Mouse (Mus musculus): Measurements from ENCODE around the gene Pcyt1a. TPM values are rescaled to one million over a fixed set of nuclear protein-coding genes. Genes with fewer than 3 reads are reported as not detected.

The Pcyt1a gene
- total RNA-seq, 4 experiments from 2014 or later = 33.8 to 40.1 (median 35.6) TPM

DNA sequence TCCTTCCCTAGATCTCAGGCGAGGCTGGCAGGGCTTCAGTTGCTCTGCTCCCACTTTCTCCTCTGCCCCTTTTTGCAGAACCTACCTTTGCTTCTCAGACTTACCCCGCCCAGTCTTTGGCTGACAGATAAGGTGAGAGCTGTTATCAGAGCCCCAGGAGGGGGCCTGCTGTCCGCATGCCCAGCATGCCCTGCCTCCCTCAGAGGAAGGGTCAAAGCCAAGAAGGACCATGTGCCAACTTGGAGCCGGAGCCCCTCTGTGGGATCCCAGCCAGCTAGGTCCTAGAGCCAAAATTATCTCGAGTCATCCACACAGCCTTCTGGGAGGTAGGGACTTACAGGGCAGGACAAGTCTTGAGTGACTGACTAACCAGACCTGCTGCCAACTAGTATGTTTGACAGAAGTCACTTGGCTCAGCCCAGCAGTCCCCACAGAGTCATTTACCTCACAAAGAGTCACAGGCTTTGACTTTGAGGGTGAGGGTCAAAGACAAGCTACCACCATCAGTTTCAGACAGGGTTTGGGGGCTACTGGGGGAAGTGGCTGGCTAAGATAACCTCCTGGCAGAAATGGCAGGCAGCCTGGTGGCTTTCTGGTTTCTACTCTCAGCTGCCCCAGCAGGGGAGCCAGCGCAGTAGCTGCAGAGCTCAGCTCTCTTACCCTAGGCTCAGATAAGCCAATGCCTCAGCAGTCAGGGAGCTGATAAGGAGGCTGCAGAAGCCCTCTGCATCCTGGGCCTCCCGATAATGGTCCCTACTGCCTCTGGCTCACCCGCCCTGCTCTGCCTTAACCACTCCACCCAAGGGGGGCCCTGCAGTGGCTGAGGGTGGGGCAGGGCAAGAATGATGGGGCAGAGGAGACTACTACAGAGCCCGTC is 78.6 kb downstream of the Pcyt1a start:
- no peak for DNase-seq (ENCODE audit: low spot score in 2 of 2)

DNA sequence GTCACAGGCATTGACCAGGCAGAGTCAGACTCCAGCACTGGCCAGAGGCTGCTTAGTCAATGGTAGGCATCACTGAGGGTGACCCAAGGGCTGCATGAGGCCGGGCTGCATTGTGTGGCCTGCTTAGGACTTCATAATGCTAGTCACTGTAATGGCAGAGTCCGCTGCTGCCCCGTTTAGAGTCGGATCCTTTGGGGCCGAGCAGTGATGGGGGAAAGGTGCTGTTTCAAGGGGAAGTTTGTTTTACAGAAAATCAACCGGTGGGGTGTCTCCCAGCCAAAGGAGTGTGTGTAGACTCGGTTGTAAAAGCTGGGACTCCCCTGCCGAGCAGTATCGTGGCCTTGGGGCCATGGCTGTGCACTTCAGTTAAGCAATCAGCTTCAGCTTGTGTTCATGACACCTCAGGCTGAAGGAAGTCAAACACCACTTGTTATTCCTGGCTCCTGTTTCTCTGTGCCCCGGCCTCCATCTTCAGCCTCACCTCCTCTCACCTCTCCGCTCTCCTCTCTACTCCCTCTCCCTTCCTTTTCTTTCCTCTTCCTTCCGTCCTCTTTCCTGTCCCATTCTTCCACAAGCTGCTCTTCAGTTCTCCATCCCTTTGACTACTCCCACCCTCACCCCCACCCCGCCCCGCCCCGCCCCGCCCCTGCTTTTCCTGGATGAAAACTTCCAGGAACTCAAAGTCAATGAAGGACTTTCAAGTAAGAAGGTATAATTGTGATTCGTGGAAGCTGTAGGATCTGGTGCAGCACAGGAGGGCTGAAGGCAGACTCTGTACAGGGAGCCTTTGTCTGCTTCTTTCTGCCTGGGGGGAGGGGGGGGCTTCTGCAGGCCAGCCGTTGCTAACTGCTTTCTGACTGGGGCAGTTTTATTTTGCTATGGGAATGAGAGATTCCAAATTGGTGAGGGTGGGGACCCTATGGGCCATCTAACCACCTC is 79.9 kb downstream of the Pcyt1a start:
- no peak for DNase-seq (ENCODE audit: low spot score in 2 of 2)

DNA sequence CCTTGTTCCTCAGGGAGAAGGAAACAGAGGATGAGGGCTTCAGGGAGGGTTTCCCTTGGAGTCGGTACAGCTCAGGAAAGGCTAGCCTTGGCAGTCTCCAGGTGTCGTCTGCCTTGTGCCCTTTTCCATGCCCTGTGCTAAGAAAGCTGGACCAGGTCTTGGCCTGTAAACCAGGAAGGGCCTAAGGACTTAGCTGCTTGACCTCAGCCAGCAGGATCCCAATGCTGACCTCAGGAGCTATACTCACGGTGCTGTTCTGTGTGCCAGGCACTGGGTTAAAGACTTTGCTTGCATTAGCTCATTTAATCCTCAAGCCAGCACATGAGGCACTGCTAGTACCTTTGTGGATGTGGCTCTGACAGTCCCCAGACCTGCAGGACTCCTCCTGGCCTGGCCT is 80.6 kb downstream of the Pcyt1a start:
- no peak for DNase-seq (ENCODE audit: low spot score in 2 of 2)

DNA sequence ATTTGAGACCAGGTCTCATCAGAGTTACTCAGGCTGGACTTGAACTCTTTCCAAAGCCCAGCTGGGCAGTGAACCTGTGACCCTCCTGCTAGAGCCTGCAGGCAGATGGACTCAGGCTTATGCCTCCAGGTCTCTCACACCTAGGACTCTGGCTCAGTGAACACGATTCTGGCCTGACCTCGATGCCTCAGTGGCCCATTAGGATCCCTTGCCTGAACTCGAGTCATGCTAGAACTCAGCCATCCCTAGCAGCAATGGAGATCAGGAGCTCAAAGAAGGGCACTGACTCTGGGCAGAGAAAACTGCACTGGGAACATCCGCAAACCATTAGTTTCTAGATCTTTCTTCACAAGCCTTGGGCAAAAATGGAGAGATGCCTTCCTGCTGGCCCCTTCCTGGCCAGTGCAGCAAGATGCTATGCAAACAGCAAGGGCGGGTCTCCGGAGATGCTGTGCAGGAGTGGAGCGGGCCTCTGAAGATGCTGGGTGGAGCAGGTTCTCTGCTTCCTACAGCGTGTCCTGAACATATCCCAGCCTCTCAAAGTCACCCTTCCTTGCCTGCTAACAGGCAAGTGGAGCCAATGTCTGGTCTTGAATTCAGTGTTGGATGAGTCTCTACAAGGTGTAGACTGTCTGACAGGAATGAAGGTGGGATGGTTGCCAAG is 81.2 kb downstream of the Pcyt1a start:
- no peak for DNase-seq (ENCODE audit: low spot score in 2 of 2)

DNA sequence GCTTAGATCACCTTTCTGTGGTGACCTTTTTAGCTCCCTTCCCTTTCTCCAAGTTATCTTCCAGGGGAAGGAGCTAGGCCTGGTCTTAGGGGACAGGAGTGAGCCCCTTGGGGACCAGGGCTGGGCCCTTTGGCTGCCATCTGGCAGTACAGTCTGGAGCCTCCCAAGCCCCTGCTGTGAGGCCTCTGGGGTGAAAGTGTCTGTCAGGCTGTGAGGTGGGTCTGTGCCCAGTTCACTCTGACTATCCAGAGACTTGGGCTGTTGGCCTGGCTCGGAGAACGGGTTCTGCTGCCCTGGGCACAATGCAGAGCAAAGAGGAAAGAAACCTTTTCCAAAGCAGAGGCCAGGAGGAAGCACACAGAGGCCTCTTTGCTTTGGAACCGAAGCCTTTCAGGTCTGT is 82.2 kb downstream of the Pcyt1a start:
- no peak for DNase-seq (ENCODE audit: low spot score in 2 of 2)

DNA sequence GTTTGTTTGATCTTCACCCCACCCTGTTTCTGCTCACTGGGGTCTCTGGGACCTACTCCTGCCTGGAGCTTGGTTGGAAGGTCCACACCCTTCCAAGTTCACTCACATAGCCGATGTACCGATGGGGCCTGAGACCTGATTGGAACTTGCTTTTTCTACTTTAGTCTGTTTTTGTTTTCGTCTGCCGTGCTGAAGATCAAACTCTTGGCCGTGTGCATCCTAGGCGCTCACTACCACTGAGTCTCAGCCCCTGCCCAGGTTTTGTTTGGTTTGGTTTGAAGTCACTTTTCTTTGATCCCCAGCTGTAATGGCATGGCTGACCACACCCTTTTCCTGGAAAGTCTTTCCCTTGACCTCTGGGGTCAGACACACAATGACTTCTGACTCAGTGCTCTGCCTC is 82.7 kb downstream of the Pcyt1a start:
- no peak for DNase-seq (ENCODE audit: low spot score in 2 of 2)

DNA sequence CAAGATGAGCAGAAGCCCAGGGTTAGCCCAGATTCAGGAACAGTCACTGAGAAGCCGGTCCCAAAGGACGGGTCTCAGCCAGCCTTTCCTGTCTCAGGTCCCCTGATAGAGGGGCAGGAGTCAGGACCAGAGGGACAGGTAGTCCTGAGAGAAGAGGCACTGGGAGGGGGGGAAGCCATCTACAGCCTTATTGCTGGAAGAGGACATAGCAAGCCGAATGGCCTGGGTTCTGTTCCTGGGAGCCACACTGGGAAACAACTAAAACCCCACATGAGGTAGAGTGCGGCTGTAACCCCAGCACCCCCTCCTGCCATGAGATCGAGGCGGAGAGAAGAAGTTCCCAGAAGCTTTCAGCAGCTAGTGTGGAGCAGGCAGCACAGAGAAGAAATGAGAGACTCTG is 83.2 kb downstream of the Pcyt1a start:
- no peak for DNase-seq (ENCODE audit: low spot score in 2 of 2)

DNA sequence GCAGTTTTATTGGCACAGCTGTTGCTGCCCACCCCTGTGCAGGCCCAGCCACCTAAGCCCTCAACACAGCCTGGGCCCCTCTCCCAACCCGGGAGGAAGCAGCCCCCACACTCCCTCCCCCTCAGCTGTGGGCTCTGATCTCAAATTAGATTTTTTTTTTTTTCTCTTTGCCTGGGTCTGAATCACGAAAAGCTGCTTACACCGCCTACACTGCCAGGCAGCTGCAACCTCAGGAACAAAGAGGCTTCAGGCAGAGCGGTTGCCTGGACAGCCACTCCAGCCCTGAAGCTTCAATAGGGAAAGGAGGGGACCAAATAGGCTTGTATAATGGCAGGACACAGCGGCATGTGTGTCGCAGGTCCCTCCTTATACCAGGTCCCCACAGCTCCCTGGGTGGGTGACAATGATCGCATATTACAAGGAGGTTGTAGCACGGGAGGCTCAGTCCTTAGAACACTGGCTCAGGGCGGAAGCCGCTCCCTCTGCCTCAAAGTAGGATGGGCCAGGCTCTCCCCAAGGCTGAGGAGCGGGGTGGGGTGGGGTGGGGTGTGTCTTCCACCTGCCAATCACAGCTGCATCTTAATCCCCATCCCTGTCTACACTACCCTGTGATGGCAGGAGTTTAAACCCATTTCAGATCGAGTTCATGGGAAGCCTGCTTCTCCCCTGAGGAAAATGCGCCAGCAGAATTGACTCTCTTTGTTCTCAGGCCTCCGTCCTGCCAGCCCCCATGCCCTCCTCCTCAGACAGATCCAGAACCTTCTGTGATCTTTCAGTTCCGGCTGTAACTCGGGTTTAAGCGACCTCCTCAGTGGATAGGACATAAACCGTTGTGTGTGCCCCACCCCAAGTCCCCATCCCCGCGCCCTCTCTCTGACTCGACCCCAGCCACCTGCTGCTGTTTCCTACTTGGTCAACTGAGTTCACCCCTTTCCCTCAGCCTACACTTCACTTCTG is 85.6 kb downstream of the Pcyt1a start:
- peak; percentile 75 to 80 for DNase-seq (ENCODE audit: low spot score in 2 of 2)

DNA sequence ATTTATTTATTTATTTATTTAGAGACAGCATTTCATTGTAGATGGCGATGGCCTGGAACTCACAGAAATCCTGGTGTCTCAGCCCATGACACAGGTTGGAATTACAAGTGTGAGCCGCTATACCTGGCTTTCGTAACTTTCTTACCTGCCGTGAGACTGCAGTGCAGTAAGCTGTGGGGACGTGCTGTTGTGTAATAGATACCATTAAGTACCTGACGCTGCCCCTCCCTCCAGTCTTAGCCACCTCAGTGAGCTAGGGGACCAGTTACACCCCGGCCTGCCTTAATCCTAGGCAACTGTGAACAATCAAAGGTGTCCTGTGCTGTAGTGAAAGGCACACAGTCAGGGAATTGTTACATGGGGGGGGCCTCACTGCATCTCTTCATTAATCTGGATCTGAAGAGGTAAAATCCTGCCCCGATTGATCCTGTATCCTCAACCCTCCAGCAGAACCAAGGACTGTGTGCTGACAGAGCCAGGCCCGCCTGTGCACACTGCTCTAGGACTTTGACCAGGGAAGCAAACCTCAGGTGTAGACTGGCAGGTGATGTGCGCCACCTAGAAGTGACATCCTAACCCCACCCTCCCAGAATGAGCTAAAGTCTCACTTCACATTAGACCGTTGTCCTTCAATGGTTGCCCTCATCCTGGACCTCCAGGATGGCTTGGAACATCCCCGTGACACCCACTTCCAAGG is 87.2 kb downstream of the Pcyt1a start:
- DNase-seq (ENCODE audit: low spot score in 2 of 2) = no peak

DNA sequence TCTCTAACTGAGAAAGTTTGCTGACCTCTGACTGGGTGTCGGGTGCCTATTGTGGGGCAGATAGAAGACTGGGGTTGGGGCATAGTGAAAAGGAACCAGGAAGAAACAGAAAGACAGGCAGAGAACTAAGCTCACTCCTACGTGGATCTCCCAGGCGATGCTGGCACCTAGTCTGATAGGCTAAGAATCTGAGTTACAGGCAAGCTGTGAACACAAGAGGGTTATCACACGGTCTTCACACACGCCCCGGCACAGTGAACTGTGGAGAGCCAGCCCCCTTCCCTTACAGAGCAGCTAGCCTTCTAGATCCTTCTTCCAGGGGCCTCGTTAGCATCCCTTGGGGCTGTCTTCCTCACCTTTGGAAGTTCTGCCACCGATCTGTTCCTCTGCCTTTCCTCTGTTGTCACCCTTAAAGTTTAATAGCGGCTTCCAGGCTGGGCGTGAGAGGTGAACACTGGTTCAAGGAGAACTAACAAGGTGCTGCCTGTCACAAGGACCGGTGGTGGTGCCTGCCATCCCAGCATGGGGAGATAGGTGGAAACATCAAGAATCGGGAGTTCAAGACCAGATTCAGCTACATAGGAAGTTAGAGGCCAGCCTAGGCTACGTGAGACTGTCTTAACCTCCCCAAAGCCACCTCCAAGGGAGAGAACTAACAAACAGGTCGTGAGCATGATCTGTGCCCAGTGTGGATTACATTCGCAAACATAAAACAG is 89.1 kb downstream of the Pcyt1a start:
- no peak for DNase-seq (ENCODE audit: low spot score in 2 of 2)

DNA sequence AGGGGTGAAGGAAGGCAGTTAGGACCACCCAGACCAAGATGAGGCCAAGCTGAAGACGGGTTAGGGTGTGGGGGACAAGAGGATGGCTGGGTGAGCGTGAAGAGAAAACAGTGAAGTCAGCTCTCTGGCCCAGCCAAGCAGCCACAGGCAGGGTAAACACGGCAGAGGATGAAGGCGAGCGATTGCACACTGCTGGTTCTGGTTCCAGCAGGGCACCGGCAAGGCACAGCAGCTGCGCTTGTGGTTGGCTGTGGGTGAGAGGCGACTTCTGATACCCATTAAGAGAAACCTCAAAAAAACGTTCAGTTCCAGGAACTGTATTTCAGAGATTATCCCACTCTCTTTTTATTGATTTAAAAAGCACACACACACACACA is 89.6 kb downstream of the Pcyt1a start:
- no peak for DNase-seq (ENCODE audit: low spot score in 2 of 2)

DNA sequence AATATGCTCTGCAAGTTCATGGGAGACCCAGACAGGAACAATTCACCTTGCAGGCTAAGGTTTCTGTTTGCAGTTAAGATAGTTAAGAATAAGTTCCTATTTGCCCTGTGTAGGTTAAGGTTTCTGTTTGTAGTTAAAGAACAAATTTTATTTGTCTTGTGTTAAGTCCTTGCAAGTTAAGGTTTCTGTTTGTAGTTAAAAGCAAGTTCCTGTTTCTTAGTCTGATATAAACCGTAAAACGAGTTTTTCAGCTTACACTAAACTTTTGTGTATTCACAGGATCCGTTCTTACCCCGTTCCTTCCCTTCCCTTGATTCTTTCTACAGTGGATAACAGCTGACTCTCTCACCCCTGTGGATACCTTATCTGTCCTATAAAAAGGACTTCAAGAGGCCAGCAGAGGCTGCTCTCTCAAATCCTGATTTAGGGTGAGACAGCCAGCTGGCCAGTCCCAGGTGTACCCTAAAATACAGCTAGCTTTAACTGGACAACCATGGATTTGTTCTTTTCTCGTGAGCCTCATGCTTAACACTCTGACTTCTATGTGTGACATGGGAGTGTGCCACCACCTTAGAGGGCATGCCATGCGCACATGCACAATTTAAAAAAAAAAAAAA is 92.0 kb downstream of the Pcyt1a start:
- no peak for DNase-seq (ENCODE audit: low spot score in 2 of 2)

DNA sequence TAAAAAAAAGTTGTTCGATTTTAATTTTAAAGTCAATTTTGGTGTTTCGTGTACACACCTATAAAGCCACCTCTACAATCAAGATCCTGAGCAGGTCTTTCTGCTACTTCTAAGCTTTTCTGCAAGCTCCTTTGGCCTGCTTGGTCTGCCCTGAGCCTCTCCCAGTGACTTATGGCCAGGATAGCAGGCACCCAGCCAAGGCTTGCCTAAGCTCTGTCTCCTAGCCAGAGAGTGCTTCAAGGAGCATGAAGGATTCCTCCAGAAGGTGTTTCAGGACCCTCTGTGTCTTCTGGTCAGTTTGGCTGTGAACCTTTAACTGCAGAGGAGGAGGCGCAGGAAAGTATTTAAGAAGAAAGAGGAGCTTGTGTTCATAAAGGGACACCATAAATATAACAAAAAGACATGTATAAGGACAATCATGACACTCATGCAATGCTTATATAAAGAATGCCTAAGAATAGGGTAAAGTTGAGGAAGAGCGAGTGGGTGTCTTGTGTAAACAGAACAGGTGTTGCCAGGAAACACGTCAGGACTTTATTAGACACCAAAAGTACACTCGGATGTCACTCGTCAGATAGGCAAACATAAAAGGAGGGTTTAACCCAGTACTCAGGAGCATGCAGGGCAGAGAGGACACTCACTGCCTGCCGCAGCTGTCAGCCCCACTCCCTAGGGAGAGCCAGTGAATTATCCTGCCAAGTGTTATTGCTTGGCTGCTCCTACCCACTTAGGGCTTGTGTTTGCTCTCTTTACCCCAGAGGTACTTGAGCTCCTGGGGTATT is 92.9 kb downstream of the Pcyt1a start:
- no peak for DNase-seq (ENCODE audit: low spot score in 2 of 2)

DNA sequence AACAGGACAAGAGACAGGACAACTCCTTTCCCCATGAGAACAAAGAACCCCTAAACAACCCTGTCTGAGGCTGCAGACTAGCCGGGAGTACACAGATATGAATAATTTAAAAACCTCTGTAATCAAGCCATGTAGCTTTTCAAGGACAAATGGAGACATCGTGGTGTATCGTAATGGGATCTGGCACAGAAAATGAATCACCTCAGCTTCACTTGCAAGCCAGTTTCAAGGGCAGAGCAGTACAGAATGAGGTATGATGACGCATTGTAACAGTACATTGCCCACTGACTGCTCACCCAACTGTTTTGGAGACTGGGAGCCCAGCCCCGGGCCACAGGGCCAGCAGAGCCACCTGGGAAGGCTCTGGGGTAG is 93.5 kb downstream of the Pcyt1a start:
- no peak for DNase-seq (ENCODE audit: low spot score in 2 of 2)
